Mouse (Mus musculus): ENCODE measurements around the gene Gpr108. TPM values are rescaled to one million over a fixed set of nuclear protein-coding genes. Genes with fewer than 3 reads are reported as not detected.

Gene Gpr108
- polyA plus RNA-seq, 1 experiment: 33.5 TPM

DNA sequence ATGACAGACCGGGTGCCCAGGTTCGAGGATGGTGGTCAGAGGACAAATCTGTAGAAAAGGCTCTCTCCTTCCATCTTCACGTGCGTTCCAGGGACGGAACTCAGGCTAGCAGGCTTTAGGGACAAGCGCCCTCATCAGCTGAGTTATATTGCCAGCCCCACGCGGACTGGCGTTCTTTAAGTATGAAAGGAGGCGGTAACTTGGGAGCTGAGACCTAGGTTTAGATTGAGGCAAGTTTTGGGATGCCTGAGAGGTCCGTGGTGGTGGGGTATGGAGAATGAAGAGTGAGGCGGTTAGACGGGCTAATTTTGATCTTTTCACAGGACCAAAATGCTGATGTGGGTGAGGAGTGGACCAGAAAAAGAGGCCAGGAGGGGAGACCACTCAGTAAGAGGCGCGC, 26.4 kb upstream of the Gpr108 start:
- Histone ChIP-seq H3K4me3 (ENCODE audit: insufficient read depth, low read length) (peak overlapping the region; percentile 70), H3K4me1 (ENCODE audit: control insufficient read depth, insufficient read depth, low read length) (no peaks in the 10 kb centered on the region; the same call in 1 of the 2 replicates), H3K27ac (ENCODE audit: insufficient read depth, low read length) (peak overlapping the region; percentile 32; the same call in 1 of the 2 replicates)
- TF ChIP-seq POLR2A (IDR thresholded peaks at IDR 0.05; ENCODE audit: low read depth, low read length) (no peak), CTCF (IDR thresholded peaks at IDR 0.05; ENCODE audit: borderline replicate concordance, insufficient read depth, low read length) (no peak)

DNA sequence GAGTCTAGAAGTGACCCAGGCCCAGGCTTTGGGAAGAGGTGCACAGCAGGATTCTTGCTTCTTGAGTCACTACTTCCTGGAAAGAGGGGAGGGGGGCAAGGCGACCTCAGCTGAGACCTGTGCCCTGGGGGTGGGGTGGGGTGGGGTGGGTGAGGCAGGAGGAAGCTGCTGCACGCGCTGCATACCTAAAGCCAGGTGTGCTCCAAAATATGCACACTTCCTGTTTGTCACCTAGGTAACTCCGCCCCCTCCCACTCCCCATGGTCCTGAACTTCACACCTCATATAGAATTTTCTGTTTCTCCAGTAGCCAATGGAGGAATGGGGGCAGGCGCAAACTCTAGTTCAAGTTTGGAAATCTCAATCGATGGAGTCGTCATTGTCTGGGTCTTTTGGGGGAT, 25.6 kb upstream of the Gpr108 start:
- no peak for TF ChIP-seq CTCF (IDR thresholded peaks at IDR 0.05; ENCODE audit: borderline replicate concordance, insufficient read depth, low read length)
- TF ChIP-seq POLR2A (IDR thresholded peaks at IDR 0.05; ENCODE audit: low read depth, low read length): no peak
- Histone ChIP-seq H3K4me3 (ENCODE audit: insufficient read depth, low read length) (no peak overlapping the region), H3K4me1 (ENCODE audit: control insufficient read depth, insufficient read depth, low read length) (no peaks in the 10 kb centered on the region; the same call in 1 of the 2 replicates), H3K27ac (ENCODE audit: insufficient read depth, low read length) (no peak overlapping the region)

DNA sequence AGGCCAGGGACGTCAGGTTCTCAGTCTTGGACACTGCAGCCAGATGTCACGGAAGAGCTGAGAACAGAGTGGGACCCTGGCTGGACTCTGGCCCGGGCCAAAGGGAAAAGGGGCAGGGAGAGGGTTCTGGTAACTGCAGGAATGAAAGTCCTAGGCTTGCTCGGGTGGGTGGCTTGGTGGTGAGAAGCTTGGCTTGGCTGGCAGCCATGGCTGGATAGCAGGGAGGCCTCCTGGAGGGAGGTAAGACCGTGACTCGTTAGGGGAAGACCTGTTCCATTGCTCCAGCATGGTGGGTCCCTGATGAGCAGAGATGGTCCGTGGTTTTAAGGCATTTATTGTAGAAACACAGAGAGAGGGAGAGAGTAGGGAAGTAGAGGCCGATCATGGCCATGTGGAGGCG, 23.1 kb upstream of the Gpr108 start:
- Histone ChIP-seq H3K27ac (ENCODE audit: insufficient read depth, low read length) (no peak overlapping the region), H3K4me1 (ENCODE audit: control insufficient read depth, insufficient read depth, low read length) (no peaks in the 10 kb centered on the region; the same call in 1 of the 2 replicates), H3K4me3 (ENCODE audit: insufficient read depth, low read length) (no peak overlapping the region)
- no peak for TF ChIP-seq CTCF (IDR thresholded peaks at IDR 0.05; ENCODE audit: borderline replicate concordance, insufficient read depth, low read length)
- no peak for TF ChIP-seq POLR2A (IDR thresholded peaks at IDR 0.05; ENCODE audit: low read depth, low read length)

DNA sequence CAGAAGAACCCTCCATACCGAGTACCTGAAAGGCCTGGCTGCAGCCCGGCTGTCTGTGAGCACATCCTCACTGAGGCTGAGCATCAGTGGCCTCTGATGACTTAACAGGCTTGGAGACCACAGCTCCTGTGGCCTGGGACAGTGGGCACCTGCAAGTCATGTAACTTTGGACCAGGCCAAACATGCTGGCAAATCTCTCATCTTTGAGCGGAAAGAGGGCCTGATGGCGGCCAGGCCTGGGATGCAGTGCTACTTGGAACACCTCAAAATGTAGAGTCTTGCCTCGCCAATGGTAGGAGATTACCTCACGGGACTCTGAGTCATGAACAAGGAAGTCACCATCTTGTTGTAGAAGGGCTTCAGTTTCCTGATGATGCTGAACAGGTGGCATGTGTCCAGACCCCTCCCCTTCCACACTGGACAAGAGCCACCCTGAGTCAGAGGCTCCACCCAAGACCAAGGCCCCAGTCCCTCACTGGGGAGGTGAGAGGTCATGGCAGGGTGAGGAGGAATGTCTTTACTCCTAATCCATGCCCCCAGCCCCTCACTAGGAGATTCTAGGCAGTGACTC, 19.4 kb upstream of the Gpr108 start:
- no peaks in the 10 kb centered on the region for H3K4me1 ChIP-seq (ENCODE audit: control insufficient read depth, insufficient read depth, low read length)
- TF ChIP-seq POLR2A (IDR thresholded peaks at IDR 0.05; ENCODE audit: low read depth, low read length): no peak
- no peak for TF ChIP-seq CTCF (IDR thresholded peaks at IDR 0.05; ENCODE audit: borderline replicate concordance, insufficient read depth, low read length)
- H3K4me3 ChIP-seq (ENCODE audit: insufficient read depth, low read length): no peak overlapping the region
- H3K27ac ChIP-seq (ENCODE audit: insufficient read depth, low read length): no peak overlapping the region

DNA sequence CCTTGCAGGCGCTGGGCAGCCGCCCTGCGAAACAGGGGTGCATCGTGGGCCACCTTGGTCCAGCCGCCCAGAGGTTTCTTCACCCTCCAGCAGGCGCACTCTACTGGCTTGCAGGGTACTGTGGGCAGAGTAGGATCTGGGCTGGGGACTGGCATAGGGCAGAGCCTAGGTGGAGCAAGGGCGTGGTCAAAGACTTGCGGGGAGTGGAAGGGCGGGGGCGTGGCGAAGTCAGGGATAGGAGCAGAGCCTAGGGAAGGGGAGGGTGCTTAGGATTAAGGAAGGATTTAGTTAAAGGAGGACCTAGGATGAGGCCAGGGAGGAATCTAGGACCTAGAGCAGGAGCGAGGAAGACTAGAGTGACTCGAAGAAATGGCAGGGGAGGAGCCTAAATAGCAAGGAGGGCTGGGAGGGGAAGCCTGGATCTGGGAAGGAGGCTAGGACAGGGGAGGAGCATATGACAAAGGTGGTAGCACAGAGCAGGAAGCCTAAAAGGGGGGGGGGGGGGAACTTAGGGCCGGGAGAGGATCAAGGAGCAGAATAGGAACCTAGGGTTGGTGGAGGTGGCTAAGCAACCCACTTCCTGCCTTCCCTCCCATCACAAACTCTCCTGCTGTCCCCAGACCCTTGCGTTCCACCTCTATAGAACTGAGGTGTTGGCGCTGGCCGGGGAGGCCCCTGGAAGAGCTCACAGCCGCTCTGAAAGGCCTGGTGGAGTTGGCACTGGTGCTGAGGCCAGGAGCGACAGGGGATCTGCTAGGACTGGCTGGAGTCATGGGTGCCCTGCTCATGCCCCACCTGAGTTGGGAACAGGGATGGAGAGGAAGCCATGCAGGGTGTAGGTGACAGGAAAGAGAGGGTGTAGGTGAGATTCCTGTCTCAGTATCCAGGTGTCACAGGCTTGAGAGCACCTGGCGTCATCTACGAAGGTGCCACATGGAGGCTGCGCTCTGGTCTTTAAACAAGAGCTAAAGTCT, 17.0 kb upstream of the Gpr108 start:
- Histone ChIP-seq H3K27ac (ENCODE audit: insufficient read depth, low read length) (no peak overlapping the region), H3K4me3 (ENCODE audit: insufficient read depth, low read length) (no peak overlapping the region), H3K4me1 (ENCODE audit: control insufficient read depth, insufficient read depth, low read length) (no peaks in the 10 kb centered on the region)
- TF ChIP-seq CTCF (IDR thresholded peaks at IDR 0.05; ENCODE audit: borderline replicate concordance, insufficient read depth, low read length) (no peak), POLR2A (IDR thresholded peaks at IDR 0.05; ENCODE audit: low read depth, low read length) (no peak)

DNA sequence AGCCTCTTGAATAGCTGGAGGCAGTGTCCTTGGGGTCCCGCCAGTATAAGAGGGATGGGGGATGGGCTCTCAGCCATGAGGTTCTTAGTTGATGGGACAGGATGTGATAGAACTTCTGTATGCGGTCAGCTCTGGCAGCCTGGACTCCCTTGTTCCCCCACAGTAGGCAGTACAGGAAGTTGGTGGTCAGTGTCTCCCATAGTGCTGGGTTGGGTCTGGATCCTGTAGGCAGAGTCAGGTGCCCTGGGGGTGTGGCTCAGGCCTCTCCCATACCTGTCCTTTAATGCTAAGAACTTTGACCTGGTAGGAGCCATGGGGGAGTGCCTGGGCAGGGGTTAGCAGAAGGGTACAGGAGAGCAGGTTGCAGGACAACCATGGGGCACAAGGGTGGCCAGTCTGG, 15.9 kb upstream of the Gpr108 start:
- TF ChIP-seq POLR2A (IDR thresholded peaks at IDR 0.05; ENCODE audit: low read depth, low read length): no peak
- no peak for TF ChIP-seq CTCF (IDR thresholded peaks at IDR 0.05; ENCODE audit: borderline replicate concordance, insufficient read depth, low read length)
- no peak overlapping the region for H3K4me3 ChIP-seq (ENCODE audit: insufficient read depth, low read length)

DNA sequence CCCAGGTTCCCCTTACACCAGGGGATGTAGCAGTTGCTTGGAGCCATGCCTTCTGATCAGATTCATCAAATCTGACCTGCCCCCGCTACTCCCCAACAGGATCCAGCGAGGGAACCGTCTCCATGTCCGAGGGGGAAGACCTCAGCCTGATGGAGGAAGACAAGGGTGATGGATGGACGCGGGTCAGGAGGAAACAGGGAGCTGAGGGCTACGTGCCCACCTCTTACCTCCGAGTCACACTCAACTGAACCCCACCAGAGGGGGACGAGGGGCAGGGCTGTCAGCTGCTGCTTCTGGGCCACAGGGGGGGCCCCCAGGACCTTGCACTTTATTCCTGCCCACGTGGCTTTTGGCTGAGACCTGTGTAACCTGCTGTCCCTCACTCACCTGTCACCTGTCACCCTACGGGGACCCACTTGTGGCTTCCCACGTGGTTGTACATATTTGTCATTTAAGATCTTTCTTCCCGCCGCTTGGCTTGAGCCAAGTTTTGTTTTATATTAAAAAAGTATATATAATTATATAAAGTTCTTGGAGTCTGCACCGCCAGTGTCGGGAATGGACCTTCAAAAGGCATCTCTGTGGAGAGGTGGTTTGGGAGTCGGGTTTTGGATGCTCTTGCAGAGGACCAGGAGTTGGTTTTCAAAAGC, 14.8 kb upstream of the Gpr108 start:
- Histone ChIP-seq H3K27ac (ENCODE audit: insufficient read depth, low read length) (no peak overlapping the region), H3K4me1 (ENCODE audit: control insufficient read depth, insufficient read depth, low read length) (no peaks in the 10 kb centered on the region), H3K4me3 (ENCODE audit: insufficient read depth, low read length) (no peak overlapping the region)
- TF ChIP-seq CTCF (IDR thresholded peaks at IDR 0.05; ENCODE audit: borderline replicate concordance, insufficient read depth, low read length) (no peak), POLR2A (IDR thresholded peaks at IDR 0.05; ENCODE audit: low read depth, low read length) (no peak)

More for the DNA sequence above, 15.9 kb upstream of the Gpr108 start:
- Histone ChIP-seq H3K4me1 (ENCODE audit: control insufficient read depth, insufficient read depth, low read length) (no peaks in the 10 kb centered on the region), H3K27ac (ENCODE audit: insufficient read depth, low read length) (no peak overlapping the region)

DNA sequence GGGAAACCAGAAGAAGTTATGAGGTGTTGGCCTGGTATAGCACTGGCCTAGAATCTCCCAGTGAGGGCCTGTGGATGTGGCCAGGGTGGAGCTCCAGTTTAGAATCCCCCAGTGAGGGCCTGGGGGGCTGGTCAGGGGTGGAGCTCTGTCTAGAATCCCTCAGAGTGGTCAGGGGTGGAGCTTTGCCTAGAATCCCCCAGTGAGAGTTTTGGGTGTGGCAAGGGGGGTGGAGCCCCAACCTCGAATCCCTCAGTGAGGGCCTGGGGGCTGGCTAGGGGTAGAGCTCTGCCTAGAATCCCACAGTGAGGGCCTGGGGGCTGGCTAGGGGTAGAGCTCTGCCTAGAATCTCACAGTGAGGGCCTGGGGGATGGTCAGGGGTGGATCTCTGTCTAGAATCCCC, 13.6 kb upstream of the Gpr108 start:
- Histone ChIP-seq H3K27ac (ENCODE audit: insufficient read depth, low read length) (no peak overlapping the region), H3K4me1 (ENCODE audit: control insufficient read depth, insufficient read depth, low read length) (no peaks in the 10 kb centered on the region), H3K4me3 (ENCODE audit: insufficient read depth, low read length) (no peak overlapping the region)
- TF ChIP-seq CTCF (IDR thresholded peaks at IDR 0.05; ENCODE audit: borderline replicate concordance, insufficient read depth, low read length) (no peak), POLR2A (IDR thresholded peaks at IDR 0.05; ENCODE audit: low read depth, low read length) (no peak)

DNA sequence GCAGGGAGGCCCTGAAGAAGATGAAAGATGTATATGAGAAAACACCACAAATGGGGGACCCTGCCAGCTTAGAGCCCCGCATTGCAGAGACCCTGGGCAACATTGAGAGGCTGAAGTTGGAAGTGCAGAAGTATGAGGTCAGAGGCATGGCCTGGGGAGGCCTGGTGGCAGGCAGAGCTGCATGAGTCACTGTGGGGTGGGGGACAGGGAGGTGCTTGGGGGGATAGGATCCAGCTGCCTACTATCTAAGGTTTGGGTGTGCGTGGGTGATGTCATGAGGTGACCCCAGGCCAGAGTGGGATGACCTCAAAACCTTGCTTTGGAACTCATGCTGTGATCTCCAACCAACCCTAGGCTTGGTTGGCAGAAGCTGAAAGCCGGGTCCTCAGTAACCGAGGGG, 13.0 kb upstream of the Gpr108 start:
- Histone ChIP-seq H3K4me1 (ENCODE audit: control insufficient read depth, insufficient read depth, low read length) (no peaks in the 10 kb centered on the region), H3K27ac (ENCODE audit: insufficient read depth, low read length) (no peak overlapping the region)
- TF ChIP-seq POLR2A (IDR thresholded peaks at IDR 0.05; ENCODE audit: low read depth, low read length) (no peak), CTCF (IDR thresholded peaks at IDR 0.05; ENCODE audit: borderline replicate concordance, insufficient read depth, low read length) (no peak)

More for the DNA sequence above, 13.0 kb upstream of the Gpr108 start:
- no peak overlapping the region for H3K4me3 ChIP-seq (ENCODE audit: insufficient read depth, low read length)

Measured in embryonic fibroblast, embryonic 13.5 days (primary cell).